Mouse (Mus musculus) small intestine, adult 2 months (tissue): ENCODE results near the gene Arhgap28.

ENCODE experiments used
- CTCF ChIP-seq: fragments of 200-500 bp; IDR thresholded peaks from 2 replicates; pipeline ENCODE4 v1.5.1; 2012; ENCODE audit warnings: low read depth, mild to moderate bottlenecking, control low read depth, inconsistent platforms, low read length, moderate library complexity, mixed read lengths; ENCODE audit not compliant: insufficient replicate concordance, insufficient read length; ENCODE audit errors: extremely low read depth
- POLR2A ChIP-seq: fragments of 200-500 bp; IDR thresholded peaks from 2 replicates; pipeline ENCODE4 v1.6.1; 2012; ENCODE audit warnings: low read depth, mild to moderate bottlenecking, control low read depth, inconsistent platforms, low read length, moderate library complexity

DNA sequence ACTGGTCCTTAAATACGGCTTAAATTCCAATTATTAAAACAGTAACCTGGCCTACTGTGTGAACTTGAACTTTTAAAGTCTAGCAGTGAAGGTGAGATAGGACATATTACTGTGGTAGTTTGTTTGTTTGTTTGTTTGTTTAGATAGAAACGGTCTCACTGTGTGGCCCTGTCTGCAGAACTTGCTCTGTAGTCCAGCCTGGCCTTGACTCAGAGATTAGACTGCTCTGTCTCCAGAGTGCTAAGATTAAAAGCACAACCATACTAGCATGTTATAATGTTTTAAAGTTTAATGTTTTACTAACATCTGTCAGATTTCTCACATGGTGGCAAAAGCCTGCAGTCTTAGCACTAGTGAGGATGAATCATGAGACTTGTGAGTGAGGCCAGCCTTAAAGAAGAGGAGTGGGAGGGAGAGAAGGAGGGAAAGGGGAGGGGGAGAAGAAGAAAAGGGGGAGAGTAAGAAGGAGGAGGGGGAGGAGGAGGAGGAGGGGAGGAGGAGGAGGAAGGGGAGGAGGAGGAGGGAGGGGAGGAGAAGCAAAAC is 8.6 kb downstream of the Arhgap28 start:
- TF ChIP-seq CTCF, result no peak
- TF ChIP-seq POLR2A, result no peak
